Mouse (Mus musculus) adipocyte (in vitro differentiated cells): ENCODE data around the gene Ctbp2.
"Not testable (repeated sequence)": the region's sequence is repeated elsewhere in the genome, so short reads cannot be mapped to it uniquely, and the experiment has no call there.

Experiments used
- DNase-seq: peaks from one replicate; pipeline ENCODE4 v3.0.0-alpha.2; 2016; ENCODE audit warnings: low spot score

Ctbp2 gene

GRCm38 (mm10) chr7:133120221-133120751, 3.9 kb downstream of the Ctbp2 start:
- no peak for DNase-seq

GRCm38 (mm10) chr7:133117815-133118214, 6.3 kb downstream of the Ctbp2 start:
- DNase-seq = no peak

- no peak for DNase-seq
Observed at GRCm38 (mm10) chr7:133116542-133116941, 7.6 kb downstream of the Ctbp2 start.

GRCm38 (mm10) chr7:133115886-133116285, 8.3 kb downstream of the Ctbp2 start:
- no peak for DNase-seq

- no peak for DNase-seq
Observed at GRCm38 (mm10) chr7:133114847-133115470, 9.2 kb downstream of the Ctbp2 start.

GRCm38 (mm10) chr7:133113185-133113895, 10.8 kb downstream of the Ctbp2 start:
- DNase-seq = no peak

- DNase-seq = no peak
Observed at GRCm38 (mm10) chr7:133112351-133112831, 11.8 kb downstream of the Ctbp2 start.

- no peak for DNase-seq
Observed at GRCm38 (mm10) chr7:133109442-133109841, 14.7 kb downstream of the Ctbp2 start.

GRCm38 (mm10) chr7:133108695-133109094, 15.5 kb downstream of the Ctbp2 start:
- DNase-seq = no peak

- DNase-seq = no peak
Observed at GRCm38 (mm10) chr7:133102578-133102977, 21.6 kb downstream of the Ctbp2 start.

GRCm38 (mm10) chr7:133101070-133101469, 23.1 kb downstream of the Ctbp2 start:
- no peak for DNase-seq

- DNase-seq = no peak
Observed at GRCm38 (mm10) chr7:133100178-133100577, 24.0 kb downstream of the Ctbp2 start.

GRCm38 (mm10) chr7:133099266-133099665, 24.9 kb downstream of the Ctbp2 start:
- DNase-seq = no peak

- no peak for DNase-seq
Observed at GRCm38 (mm10) chr7:133098118-133098793, 25.9 kb downstream of the Ctbp2 start.

GRCm38 (mm10) chr7:133095610-133096009, 28.5 kb downstream of the Ctbp2 start:
- not testable (repeated sequence) for DNase-seq

- DNase-seq = peak; percentile 36
Observed at GRCm38 (mm10) chr7:133094711-133095495, 29.3 kb downstream of the Ctbp2 start.

GRCm38 (mm10) chr7:133094161-133094560, 30.0 kb downstream of the Ctbp2 start:
- DNase-seq = peak; percentile 26

- DNase-seq = peak; percentile 66
Observed at GRCm38 (mm10) chr7:133093731-133094130, 30.4 kb downstream of the Ctbp2 start.

- DNase-seq = no peak
Observed at GRCm38 (mm10) chr7:133090641-133091040, 33.5 kb downstream of the Ctbp2 start.

- DNase-seq = no peak
Observed at GRCm38 (mm10) chr7:133089621-133090260, 34.4 kb downstream of the Ctbp2 start.

GRCm38 (mm10) chr7:133088830-133089261, 35.3 kb downstream of the Ctbp2 start:
- peak; percentile 79 for DNase-seq
